Mouse (Mus musculus) myocyte (in vitro differentiated cells): Measurements from ENCODE around the gene Cask.

Experiments used
- CEBPB ChIP-seq: IDR thresholded peaks from 2 replicates; pipeline ENCODE4 v1.6.1; 2011; ENCODE audit warnings: mild to moderate bottlenecking, moderate library complexity; ENCODE audit not compliant: poor library complexity, insufficient read depth, severe bottlenecking
- E2F4 ChIP-seq: IDR thresholded peaks from one replicate; pipeline ENCODE4 v1.6.1; 2011; ENCODE audit warnings: mild to moderate bottlenecking, control low read depth, moderate library complexity; ENCODE audit not compliant: insufficient read depth
- MAX ChIP-seq: IDR thresholded peaks from one replicate; pipeline ENCODE4 v1.6.1; 2011; ENCODE audit warnings: low read depth, mild to moderate bottlenecking, control low read depth
- MYOD1 ChIP-seq, 3 experiments: IDR thresholded peaks; one replicate each; pipeline ENCODE4 v1.6.1; 2011; ENCODE audit warnings: control low read depth in 2 of 3, low read depth in 2 of 3, mild to moderate bottlenecking in 2 of 3, moderate library complexity in 1 of 3; ENCODE audit not compliant: insufficient read length in 2 of 3, control insufficient read depth in 1 of 3
- MYOG ChIP-seq, 3 experiments: IDR thresholded peaks; one replicate each; pipeline ENCODE4 v1.6.1; 2011; ENCODE audit warnings: control low read depth in 2 of 3, low read depth in 2 of 3, mild to moderate bottlenecking in 2 of 3; ENCODE audit not compliant: insufficient read length in 2 of 3, control insufficient read depth in 1 of 3, insufficient read depth in 1 of 3
- POLR2A ChIP-seq: IDR thresholded peaks from one replicate; pipeline ENCODE4 v1.6.1; 2011; ENCODE audit warnings: low read depth, mild to moderate bottlenecking, control low read depth, moderate library complexity; ENCODE audit not compliant: insufficient read length
- POLR2AphosphoS2 ChIP-seq: IDR thresholded peaks from one replicate; pipeline ENCODE4 v1.6.1; 2011; ENCODE audit warnings: low read depth, control low read depth; ENCODE audit not compliant: insufficient read length
- SRF ChIP-seq: IDR thresholded peaks from one replicate; pipeline ENCODE4 v1.6.1; 2011; ENCODE audit warnings: low read depth; ENCODE audit not compliant: control insufficient read depth, insufficient read length
- TCF12 ChIP-seq: IDR thresholded peaks from one replicate; pipeline ENCODE4 v1.6.1; 2011; ENCODE audit warnings: mild to moderate bottlenecking, control low read depth; ENCODE audit not compliant: poor library complexity, insufficient read depth, severe bottlenecking
- TCF3 ChIP-seq: IDR thresholded peaks from one replicate; pipeline ENCODE4 v1.6.1; 2011; ENCODE audit warnings: low read depth, control low read depth; ENCODE audit not compliant: insufficient read length
- USF1 ChIP-seq: IDR thresholded peaks from one replicate; pipeline ENCODE4 v1.6.1; 2011; ENCODE audit warnings: low read depth, mild to moderate bottlenecking, control low read depth, moderate library complexity

DNA sequence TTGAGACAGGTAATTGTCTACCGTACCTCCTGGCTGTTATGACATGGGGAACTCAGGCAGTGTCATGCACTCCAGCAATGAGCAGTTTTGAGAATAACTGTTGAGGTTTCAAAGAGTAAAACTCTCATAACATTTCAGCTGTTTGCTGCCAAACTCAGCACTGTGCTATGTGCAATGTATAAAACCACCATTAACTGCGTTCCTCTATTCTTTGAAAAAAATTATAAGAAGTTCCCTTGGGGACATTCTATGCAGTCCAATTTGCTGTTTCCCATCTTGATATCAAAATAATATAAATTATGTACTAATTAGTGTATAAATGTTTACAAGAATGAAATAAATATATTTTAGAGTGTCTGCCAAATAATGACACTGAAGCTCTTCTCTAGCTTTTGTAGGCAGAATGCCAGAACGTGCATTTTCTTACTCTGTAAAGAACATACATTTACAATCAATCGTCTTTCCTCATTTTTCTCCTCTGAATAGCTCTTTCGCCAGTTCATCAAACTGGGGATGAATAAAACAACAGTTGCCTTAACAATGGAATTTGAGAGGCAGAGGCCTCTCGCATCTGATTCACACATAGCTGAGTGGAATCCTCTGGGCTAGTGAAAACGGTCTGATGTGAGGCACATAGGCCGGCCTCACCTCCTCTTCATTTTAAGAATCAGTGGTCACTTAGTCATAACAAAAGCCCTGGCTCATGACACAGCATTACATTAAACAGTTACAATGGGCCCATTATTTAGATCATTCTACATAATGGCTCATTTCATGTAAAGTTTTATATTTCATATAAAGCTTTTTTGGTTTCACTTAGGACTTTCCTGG is 125.4 kb downstream of the Cask start:
- TF ChIP-seq USF1 (no peak), E2F4 (no peak), MYOD1 (IDR thresholded peaks at IDR 0.05; ENCODE audit: control insufficient read depth in 1 of 3, insufficient read length in 2 of 3, low read depth in 2 of 3) (no peak), TCF12 (no peak), POLR2A (no peak), CEBPB (no peak), TCF3 (no peak), MAX (no peak), POLR2AphosphoS2 (no peak), SRF (no peak), MYOG (IDR thresholded peaks at IDR 0.05; ENCODE audit: control insufficient read depth in 1 of 3, insufficient read depth in 1 of 3, insufficient read length in 2 of 3, low read depth in 2 of 3) (no peak)
